Mouse (Mus musculus): ENCODE results near the gene Tepsin.

DNA sequence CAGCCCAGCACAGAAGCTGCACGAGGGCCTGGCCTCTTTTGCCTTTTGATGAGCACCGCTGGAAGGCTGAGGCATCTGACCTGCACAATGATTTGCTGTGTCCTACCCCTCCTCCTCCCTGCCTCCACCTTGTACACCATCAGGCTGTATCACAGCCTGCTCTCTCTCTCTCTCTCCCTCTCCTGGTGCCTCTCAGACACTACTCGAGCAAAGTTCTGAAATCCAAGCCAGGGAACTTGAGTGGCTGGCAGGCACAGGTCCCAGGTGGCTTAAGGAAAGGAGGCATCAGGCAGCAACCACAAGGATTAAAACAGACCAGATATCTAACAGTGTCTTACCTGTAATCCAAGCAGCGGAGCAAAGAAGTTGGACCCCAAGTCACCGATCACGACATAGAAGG is 41.7 kb upstream of the Tepsin start:
- TF ChIP-seq CTCF (IDR thresholded peaks at IDR 0.05; ENCODE audit: low read depth, low read length) (no peak), POLR2A (IDR thresholded peaks at IDR 0.05; ENCODE audit: borderline replicate concordance, low read depth, low read length) (no peak)

All from bone marrow macrophage, adult 2 months (primary cell).